Mouse (Mus musculus): ENCODE data around the gene Sfrp2. TPM values are rescaled to one million over a fixed set of nuclear protein-coding genes. Genes with fewer than 3 reads are reported as not detected.
A peak's percentile ranks its signal among the peaks of the same experiment; 100 is the strongest.

The Sfrp2 gene
- polyA plus RNA-seq, 1 experiment from 2014 or later, result 53.0 TPM

DNA sequence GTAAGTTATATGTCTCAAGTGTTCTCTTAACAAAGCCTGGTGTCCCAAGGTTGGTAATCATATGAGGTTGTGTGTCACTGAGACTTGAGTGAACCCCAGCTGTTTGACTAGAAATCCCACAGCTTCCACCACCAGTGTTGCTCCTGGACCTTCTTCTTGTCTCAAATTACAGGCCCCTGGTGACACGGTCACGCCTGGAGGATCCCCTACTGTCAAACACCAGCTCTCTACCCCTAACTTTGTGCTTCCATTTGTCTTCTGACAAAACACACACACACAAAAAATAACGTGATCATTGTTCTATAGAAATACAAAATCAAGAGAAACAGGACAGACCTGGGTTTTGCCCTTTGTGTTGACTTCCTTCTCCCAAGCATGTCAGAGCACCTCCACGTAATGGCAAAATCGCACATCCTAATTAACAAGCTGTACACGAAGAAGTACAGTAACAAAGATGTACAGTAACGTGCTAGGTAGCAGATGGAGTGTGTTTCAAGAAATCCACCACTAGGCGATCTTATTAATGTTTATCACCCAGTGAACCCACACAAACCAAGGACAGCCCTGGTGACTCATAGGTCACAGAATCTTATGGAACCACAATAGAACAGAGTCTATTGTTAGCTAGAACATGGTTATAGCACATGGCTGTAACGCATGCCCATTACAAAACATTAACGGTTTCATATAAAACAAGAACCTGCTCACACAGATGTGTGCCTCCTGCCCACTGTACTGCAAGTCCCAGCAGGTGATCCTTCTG lies 15.5 kb downstream of the Sfrp2 start:
- Histone ChIP-seq H3K4me2 (no peak overlapping the region), H3K9me3 (replicated peaks) (no peaks in the 10 kb centered on the region), H3K4me1 (peaks cover 14% of the 10 kb centered on the region), H3K36me3 (ENCODE audit: poor library complexity, severe bottlenecking) (no peaks in the 10 kb centered on the region), H3K9ac (no peak overlapping the region), H3K4me3 (no peak overlapping the region), H3K27me3 (no peaks in the 10 kb centered on the region), H3K27ac (no peak overlapping the region)
- ATAC-seq, result no peak
- WGBS, result 84% methylated on average over 10 of the region's 10 CpGs

DNA sequence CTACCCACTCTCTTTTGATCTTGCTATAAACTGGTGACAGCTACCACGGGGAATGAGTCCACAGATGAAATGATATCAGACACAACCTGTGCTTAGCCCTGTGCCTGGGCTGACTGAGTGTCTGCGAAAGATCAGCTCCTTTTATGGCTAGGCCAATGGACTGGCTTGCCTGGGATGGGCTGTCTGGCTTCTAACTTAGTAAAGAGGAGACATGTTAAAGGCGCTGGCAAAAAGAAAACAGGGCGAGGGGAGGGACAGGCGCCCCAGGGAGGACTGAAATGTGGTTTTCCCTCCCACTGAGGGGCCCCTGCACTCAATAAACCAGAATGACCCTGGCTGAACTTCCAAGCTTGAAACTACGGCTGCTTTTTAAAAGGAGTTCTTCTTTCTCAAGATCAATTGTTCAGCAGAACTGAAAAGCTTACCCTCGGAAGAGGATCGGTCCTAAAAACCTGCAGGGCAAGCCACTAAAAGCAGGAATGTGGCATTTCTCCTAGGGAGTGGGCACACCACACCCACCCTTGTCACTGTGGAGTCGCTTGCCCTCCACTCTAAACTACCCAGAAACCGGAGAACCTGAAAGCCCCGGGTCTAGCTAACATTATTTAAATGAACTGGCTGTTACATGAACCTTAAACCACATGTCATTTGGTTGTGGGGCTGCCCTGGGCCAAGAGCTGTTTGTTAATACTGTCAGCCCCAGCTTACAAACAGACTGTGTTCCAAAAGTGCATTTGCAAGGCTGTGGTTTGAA lies 17.8 kb downstream of the Sfrp2 start:
- Histone ChIP-seq H3K4me1 (peaks cover 14% of the 10 kb centered on the region), H3K27ac (no peak overlapping the region), H3K36me3 (ENCODE audit: poor library complexity, severe bottlenecking) (no peaks in the 10 kb centered on the region), H3K9ac (no peak overlapping the region), H3K4me3 (no peak overlapping the region), H3K27me3 (peaks cover 8% of the 10 kb centered on the region), H3K4me2 (no peak overlapping the region), H3K9me3 (replicated peaks) (no peaks in the 10 kb centered on the region)
- 0 out of 2 replicates have a peak, but pooled peaks have one; percentile 45 for ATAC-seq
- WGBS, result 13% methylated on average over 11 of the region's 11 CpGs

DNA sequence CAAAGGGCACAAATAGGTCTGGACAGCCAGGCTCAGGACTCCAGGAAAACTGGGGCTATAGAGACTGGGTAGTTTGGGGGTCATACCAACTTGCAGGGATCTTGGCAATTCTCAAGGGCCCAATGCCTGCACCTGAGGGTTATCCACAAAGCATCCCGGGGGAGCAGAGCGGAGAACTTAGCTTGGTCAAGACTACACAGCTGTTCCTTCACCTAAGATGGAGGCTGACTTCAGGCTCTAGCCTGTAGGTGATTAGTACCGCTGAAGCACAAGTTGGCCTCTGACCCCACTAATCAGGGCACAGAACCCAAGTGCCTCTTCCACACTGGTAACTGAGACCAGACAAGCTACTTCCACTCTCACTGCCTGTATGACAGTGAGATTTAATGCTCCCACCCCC lies 18.6 kb downstream of the Sfrp2 start:
- Histone ChIP-seq H3K27me3 (peaks cover 13% of the 10 kb centered on the region), H3K4me2 (no peak overlapping the region), H3K9ac (no peak overlapping the region), H3K4me1 (peaks cover 18% of the 10 kb centered on the region), H3K4me3 (no peak overlapping the region), H3K27ac (no peak overlapping the region), H3K36me3 (ENCODE audit: poor library complexity, severe bottlenecking) (no peaks in the 10 kb centered on the region), H3K9me3 (replicated peaks) (no peaks in the 10 kb centered on the region)
- WGBS, result 70% methylated on average over 3 of the region's 3 CpGs
- ATAC-seq, result no peak

DNA sequence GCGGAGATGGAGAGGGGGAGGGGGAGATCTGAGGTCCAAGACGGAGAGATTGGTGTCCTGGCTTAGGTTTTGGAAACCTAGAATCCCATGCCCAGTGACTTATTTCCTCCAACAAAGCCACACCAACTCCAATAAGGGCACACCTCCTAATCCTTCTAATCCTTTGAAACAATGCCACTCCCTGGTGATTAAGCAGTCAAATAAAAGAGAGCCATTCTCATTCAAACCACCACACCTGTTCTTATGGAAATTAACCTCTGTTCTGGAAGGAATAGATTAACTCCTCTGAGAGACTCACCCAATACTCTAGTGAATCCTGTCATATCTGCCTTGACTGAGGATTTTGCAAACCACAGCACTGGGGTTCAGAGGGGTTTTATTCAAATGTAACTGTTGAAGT lies 21.0 kb downstream of the Sfrp2 start:
- 25% methylated on average over 2 of the region's 2 CpGs for WGBS
- H3K27ac ChIP-seq, result no peak overlapping the region
- H3K4me1 ChIP-seq, result peaks cover 22% of the 10 kb centered on the region
- peaks cover 16% of the 10 kb centered on the region for H3K27me3 ChIP-seq
- no peak for ATAC-seq
- no peaks in the 10 kb centered on the region for H3K36me3 ChIP-seq (ENCODE audit: poor library complexity, severe bottlenecking)
- H3K4me3 ChIP-seq, result no peak overlapping the region
- no peaks in the 10 kb centered on the region for H3K9me3 ChIP-seq (replicated peaks)
- H3K9ac ChIP-seq, result no peak overlapping the region
- no peak overlapping the region for H3K4me2 ChIP-seq

DNA sequence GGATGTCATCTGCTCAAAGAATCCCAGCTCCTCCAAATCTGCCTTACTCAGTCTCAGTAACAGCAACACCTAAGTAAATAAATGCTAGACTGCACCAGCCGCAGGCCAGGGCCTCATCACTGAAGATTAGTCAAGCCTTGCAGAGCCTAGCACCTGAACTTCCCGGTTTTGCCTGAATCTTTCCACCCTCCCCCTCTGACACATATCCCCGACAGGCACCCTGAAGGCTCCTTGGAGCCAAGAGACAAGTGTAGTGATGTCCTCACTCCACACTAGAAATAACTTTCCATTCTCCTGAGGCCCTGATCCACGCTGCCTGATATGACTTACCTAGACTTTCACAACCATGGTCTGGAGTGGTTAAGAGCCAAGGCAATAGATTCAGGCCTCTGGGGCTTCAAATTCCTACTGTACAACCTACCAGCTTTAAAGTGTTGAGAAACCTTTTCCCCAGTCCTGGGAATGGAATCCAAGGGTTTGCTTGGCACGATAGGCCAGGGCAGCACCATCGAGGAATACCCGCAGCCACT lies 21.7 kb downstream of the Sfrp2 start:
- no peaks in the 10 kb centered on the region for H3K9me3 ChIP-seq (replicated peaks)
- no peak overlapping the region for H3K4me3 ChIP-seq
- no peaks in the 10 kb centered on the region for H3K36me3 ChIP-seq (ENCODE audit: poor library complexity, severe bottlenecking)
- ATAC-seq, result no peak
- H3K27me3 ChIP-seq, result peaks cover 16% of the 10 kb centered on the region
- no peak overlapping the region for H3K9ac ChIP-seq
- H3K4me2 ChIP-seq, result no peak overlapping the region
- H3K4me1 ChIP-seq, result peaks cover 22% of the 10 kb centered on the region
- no peak overlapping the region for H3K27ac ChIP-seq
- 90% methylated on average over 7 of the region's 7 CpGs for WGBS

DNA sequence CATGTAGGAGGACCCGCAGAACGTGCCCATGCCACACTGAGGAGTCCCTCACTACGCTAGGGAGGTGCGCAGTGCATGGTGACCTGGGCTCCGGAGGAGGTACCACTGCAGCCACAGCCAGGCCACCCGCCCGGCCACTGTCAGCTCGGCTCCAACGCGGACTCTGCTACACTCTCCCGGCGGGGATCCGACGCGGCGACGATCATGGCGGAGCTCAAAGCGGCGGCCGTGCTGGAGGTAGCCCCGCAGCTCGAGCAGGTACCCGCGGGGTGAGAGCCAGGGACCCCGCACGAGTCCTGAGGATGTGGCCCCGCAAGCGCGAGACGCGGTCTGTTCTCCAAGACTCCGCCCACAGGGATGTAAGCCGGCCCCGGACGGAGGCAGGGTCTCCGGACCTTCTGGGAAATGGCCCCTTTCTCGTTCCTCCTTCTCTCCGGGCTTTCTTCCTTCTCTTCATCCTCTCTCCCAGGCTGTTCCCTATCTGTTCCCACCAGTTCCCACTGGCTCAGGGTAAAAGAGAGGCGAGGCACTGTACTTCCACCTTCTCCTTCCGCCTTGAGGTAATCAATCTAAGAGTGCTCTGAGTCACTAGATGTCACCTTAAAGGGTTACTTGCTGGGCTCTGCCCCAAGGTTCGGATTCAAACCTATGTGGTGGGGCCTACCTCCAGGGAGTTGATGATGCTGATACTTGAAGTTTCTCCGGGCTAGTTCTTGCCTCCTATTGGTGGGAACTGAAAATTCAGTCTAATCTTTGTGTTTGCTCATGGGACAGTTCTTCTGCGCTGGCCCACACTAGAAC lies 23.7 kb downstream of the Sfrp2 start:
- 3% methylated on average over 44 of the region's 44 CpGs for WGBS
- Histone ChIP-seq H3K9ac (peak overlapping the region; percentile 73), H3K4me3 (peak overlapping the region; percentile 61), H3K27ac (no peak overlapping the region), H3K4me1 (peaks cover 8% of the 10 kb centered on the region), H3K9me3 (replicated peaks) (no peaks in the 10 kb centered on the region), H3K4me2 (peak overlapping the region; percentile 94), H3K36me3 (ENCODE audit: poor library complexity, severe bottlenecking) (no peaks in the 10 kb centered on the region), H3K27me3 (peaks cover 16% of the 10 kb centered on the region)
- ATAC-seq, result peak; percentile 82

DNA sequence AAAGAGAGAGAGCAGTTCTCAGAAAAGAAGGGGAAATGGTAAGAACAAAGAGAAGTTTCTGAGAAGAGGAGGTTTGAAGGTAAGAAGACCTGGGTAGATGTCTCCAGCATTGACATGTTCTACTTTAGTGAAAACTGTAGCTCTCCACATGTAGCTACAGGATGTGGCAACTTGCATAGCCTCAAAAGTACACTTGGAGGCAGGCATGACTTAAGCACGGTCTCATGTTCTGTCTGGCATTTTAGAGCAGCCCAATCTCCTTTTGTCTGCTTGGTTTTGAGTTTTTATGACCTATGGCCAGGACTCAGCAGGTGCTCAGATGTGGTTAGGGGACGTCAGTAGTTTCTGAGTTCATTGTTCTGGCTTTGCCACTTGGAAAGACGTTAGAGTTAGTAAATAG lies 25.3 kb downstream of the Sfrp2 start:
- 52% methylated on average over 3 of the region's 3 CpGs for WGBS
- ATAC-seq, result no peak
- Histone ChIP-seq H3K36me3 (ENCODE audit: poor library complexity, severe bottlenecking) (no peaks in the 10 kb centered on the region), H3K9me3 (replicated peaks) (no peaks in the 10 kb centered on the region), H3K27ac (no peak overlapping the region), H3K9ac (no peak overlapping the region), H3K27me3 (peaks cover 16% of the 10 kb centered on the region), H3K4me1 (peaks cover 8% of the 10 kb centered on the region; the same call in 1 of the 2 replicates), H3K4me2 (no peak overlapping the region), H3K4me3 (no peak overlapping the region)

DNA sequence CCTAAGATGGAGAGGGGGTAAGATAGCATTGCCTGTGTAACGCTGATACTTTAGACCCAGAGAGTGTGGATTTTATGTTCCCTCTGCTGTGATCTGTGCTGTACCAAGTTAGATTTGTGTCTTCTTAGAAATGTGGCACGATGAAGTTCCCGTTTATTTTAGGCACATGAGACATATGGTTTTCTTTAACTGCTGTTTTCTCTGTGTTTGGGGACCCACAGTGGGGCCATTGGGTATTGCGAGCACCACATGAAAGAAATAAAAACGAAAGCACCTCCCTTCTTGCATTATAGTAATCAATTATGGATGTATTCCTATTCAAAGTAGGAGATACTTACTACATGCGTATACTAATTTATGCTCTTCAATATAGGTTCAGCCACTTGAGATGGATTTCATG lies 31.0 kb downstream of the Sfrp2 start:
- no peak overlapping the region for H3K27ac ChIP-seq
- no peak overlapping the region for H3K4me3 ChIP-seq
- no peak overlapping the region for H3K9ac ChIP-seq
- WGBS, result 80% methylated on average over 6 of the region's 6 CpGs
- no peaks in the 10 kb centered on the region for H3K4me1 ChIP-seq
- H3K36me3 ChIP-seq (ENCODE audit: poor library complexity, severe bottlenecking), result no peaks in the 10 kb centered on the region
- ATAC-seq, result no peak
- H3K4me2 ChIP-seq, result no peak overlapping the region
- H3K27me3 ChIP-seq, result no peaks in the 10 kb centered on the region
- no peaks in the 10 kb centered on the region for H3K9me3 ChIP-seq (replicated peaks)

DNA sequence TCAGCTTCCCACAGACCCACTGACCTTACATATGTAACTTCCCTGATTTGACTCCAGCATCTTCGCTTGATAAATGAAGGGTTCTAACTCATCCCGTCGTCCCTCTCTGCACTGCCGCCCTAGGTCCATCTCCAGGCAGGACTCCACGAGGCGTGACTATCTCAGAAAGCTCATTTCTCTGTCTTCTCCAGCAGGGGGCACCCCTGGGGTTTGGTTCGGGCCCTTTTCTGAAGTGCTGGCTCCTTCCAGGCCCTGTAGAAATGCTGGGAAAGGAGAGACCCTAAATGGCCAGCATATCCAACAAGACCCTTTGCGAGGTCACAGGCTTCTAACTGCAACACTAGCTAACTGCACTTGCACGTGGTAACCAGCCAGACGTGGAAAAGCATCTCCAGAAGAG lies 31.7 kb downstream of the Sfrp2 start:
- H3K9me3 ChIP-seq (replicated peaks), result no peaks in the 10 kb centered on the region
- H3K27me3 ChIP-seq, result no peaks in the 10 kb centered on the region
- no peak overlapping the region for H3K4me2 ChIP-seq
- H3K4me1 ChIP-seq, result no peaks in the 10 kb centered on the region
- no peak overlapping the region for H3K9ac ChIP-seq
- H3K27ac ChIP-seq, result no peak overlapping the region
- WGBS, result 5% methylated on average over 10 of the region's 10 CpGs
- no peaks in the 10 kb centered on the region for H3K36me3 ChIP-seq (ENCODE audit: poor library complexity, severe bottlenecking)
- H3K4me3 ChIP-seq, result no peak overlapping the region
- peak; percentile 41; the same call in 1 of the 2 replicates for ATAC-seq

DNA sequence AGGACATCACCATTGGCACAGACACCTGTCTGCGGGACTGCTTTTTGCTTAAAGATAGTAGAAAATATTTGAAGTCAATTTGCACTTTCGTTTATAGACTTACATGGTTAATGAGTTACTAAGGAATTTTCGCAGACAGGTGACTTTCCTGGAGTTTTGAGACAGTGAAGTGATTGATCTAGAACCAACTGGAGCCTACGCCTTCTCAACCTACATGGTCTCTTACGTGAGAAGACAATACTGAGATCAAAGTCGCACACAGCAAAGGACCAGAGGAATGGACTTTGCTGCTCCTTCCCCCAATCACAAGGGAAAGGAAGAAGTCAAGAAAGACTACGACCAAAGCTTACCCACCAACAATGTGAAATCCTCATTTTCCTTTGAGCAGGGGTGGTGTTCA lies 33.4 kb downstream of the Sfrp2 start:
- Histone ChIP-seq H3K36me3 (ENCODE audit: poor library complexity, severe bottlenecking) (no peaks in the 10 kb centered on the region), H3K27ac (no peak overlapping the region), H3K4me3 (no peak overlapping the region), H3K9me3 (replicated peaks) (no peaks in the 10 kb centered on the region), H3K9ac (no peak overlapping the region), H3K4me1 (no peaks in the 10 kb centered on the region), H3K4me2 (no peak overlapping the region), H3K27me3 (no peaks in the 10 kb centered on the region)
- ATAC-seq, result no peak
- WGBS, result 90% methylated on average over 7 of the region's 7 CpGs

DNA sequence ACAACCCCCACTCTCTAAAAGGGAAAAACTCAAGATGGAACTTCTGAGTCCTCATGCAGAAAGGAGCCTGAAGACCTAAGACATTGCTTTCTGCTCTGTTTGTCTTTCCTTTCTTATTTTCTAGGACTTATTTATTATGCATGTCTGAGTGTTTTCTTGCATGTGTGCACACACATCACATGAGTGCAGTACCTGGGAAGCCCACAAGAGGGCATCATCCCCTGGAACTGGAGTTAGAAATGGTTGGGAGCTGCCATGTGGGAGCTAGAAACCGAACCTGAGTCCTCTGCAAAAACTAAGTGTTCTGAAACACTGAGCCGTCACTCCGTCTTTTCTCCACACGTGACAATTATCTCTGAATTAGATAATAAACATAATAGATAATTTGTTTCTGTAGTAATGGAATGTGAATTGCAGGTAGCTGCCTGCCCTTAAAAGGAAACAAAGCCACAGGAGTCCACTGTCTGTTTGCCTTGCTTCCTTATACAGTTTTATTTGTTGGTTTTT lies 35.6 kb downstream of the Sfrp2 start:
- Histone ChIP-seq H3K36me3 (ENCODE audit: poor library complexity, severe bottlenecking) (no peaks in the 10 kb centered on the region), H3K9ac (no peak overlapping the region), H3K4me3 (no peak overlapping the region), H3K9me3 (replicated peaks) (no peaks in the 10 kb centered on the region), H3K27ac (no peak overlapping the region), H3K4me1 (no peaks in the 10 kb centered on the region), H3K27me3 (no peaks in the 10 kb centered on the region), H3K4me2 (no peak overlapping the region)
- WGBS, result 93% methylated on average over 4 of the region's 4 CpGs
- no peak for ATAC-seq

DNA sequence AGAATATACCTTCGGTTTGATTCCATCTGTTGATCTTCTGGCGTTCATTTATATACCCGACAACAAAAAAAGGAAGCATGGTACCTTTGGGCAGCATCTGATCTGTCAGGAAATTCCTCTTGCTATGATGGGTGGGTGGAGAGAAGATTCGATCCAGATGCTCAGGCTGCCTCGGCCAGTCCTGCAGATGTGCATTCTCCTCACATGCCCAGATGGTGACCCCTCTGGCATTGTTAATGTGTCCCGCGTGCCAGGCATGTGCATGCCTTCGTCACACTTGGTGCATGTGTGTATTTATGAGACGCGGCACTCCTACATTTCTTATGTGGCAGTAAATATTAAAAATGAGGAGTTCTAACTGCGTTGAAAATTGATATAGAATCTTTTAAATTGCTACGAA lies 42.4 kb downstream of the Sfrp2 start:
- H3K27me3 ChIP-seq, result no peaks in the 10 kb centered on the region
- no peak overlapping the region for H3K27ac ChIP-seq
- no peak overlapping the region for H3K9ac ChIP-seq
- no peaks in the 10 kb centered on the region for H3K9me3 ChIP-seq (replicated peaks)
- H3K36me3 ChIP-seq (ENCODE audit: poor library complexity, severe bottlenecking), result no peaks in the 10 kb centered on the region
- WGBS, result 93% methylated on average over 12 of the region's 12 CpGs
- H3K4me1 ChIP-seq, result no peaks in the 10 kb centered on the region
- H3K4me2 ChIP-seq, result no peak overlapping the region
- H3K4me3 ChIP-seq, result no peak overlapping the region
- no peak for ATAC-seq
